Mouse (Mus musculus) midbrain, postnatal 0 days (tissue): ENCODE measurements around the gene Tmem131. TPM values are rescaled to one million over a fixed set of nuclear protein-coding genes. Genes with fewer than 3 reads are reported as not detected.

Source experiments
- ATAC-seq: fragments of 200-750 bp; cut with Nextera tagmentation; 2 replicates; pipeline ENCODE4 v1.8.0; 2017; ENCODE audit warnings: moderate number of reproducible peaks, mild to moderate bottlenecking, moderate TSS enrichment, moderate library complexity; ENCODE audit not compliant: low FRiP score
- DNase-seq: peaks from one replicate; pipeline ENCODE4 v3.0.0-alpha.2; 2015; ENCODE audit warnings: low spot score
- H3K27ac ChIP-seq: fragments of 300-500 bp; sonication (generic); 2 replicates; pipeline ENCODE4 v1.5.1; 2014; ENCODE audit warnings: low read depth, mild to moderate bottlenecking, low read length, mixed read lengths
- H3K27me3 ChIP-seq: fragments of 300-500 bp; sonication (generic); 2 replicates; pipeline ENCODE4 v1.6.1; 2014; ENCODE audit warnings: low read length, control low read depth, mixed read lengths; ENCODE audit not compliant: insufficient read depth
- H3K36me3 ChIP-seq: fragments of 300-500 bp; sonication (generic); 2 replicates; pipeline ENCODE4 v1.6.1; 2014; ENCODE audit warnings: low read length, control low read depth, mixed read lengths; ENCODE audit not compliant: insufficient read depth
- H3K4me1 ChIP-seq: fragments of 300-500 bp; sonication (generic); 2 replicates; pipeline ENCODE4 v1.6.1; 2014; ENCODE audit warnings: mild to moderate bottlenecking, control low read depth, antibody characterized with exemption, low read length, mixed read lengths; ENCODE audit not compliant: insufficient read depth
- H3K4me2 ChIP-seq: fragments of 300-500 bp; sonication (generic); 2 replicates; pipeline ENCODE4 v1.6.1; 2014; ENCODE audit warnings: low read depth, mild to moderate bottlenecking, low read length, mixed read lengths; ENCODE audit not compliant: poor library complexity, severe bottlenecking
- H3K4me3 ChIP-seq: fragments of 300-500 bp; sonication (generic); 2 replicates; pipeline ENCODE4 v1.5.1; 2014; ENCODE audit warnings: low read depth, mild to moderate bottlenecking, low read length, moderate library complexity
- H3K9ac ChIP-seq: fragments of 300-500 bp; sonication (generic); replicated peaks from 2 replicates; pipeline ENCODE4 v1.6.1; 2014; ENCODE audit warnings: mild to moderate bottlenecking, low read length, moderate library complexity, mixed read lengths; ENCODE audit not compliant: poor library complexity, severe bottlenecking
- H3K9me3 ChIP-seq: fragments of 300-500 bp; sonication (generic); 2 replicates; pipeline ENCODE4 v1.6.1; 2016; ENCODE audit warnings: low read length, control low read depth
- CTCF ChIP-seq: IDR thresholded peaks from 2 replicates; pipeline ENCODE4 v1.5.1; 2016; ENCODE audit warnings: antibody characterized with exemption, mild to moderate bottlenecking
- WGBS: fragments of 180-500 bp; shearing (Covaris S2); extraction: QIAGEN DNeasy Blood & Tissue Kit; methylation state at CpG from one replicate; pipeline ENCODE4 v1.1.7; 2014; 5-methylcytosine and 5-hydroxymethylcytosine counted together
- polyA plus RNA-seq: library from polyadenylated mRNA; unstranded; fragments of >200 nt; fragmentation: Nextera tagmentation; extraction: Ambion mirVana; gene quantifications from 2 replicates; pipeline ENCODE4 v1.2.1, GENCODE M21; 2015
- total RNA-seq: library from RNA; depleted of rRNA; stranded (reverse); fragments of >200 nt; gene quantifications from 2 replicates; pipeline ENCODE4 v1.2.3, GENCODE M21; 2014

Tmem131 gene
- total and polyA plus RNA-seq, 2 experiments from 2014 or later, result 11.1 to 25.8 TPM

DNA sequence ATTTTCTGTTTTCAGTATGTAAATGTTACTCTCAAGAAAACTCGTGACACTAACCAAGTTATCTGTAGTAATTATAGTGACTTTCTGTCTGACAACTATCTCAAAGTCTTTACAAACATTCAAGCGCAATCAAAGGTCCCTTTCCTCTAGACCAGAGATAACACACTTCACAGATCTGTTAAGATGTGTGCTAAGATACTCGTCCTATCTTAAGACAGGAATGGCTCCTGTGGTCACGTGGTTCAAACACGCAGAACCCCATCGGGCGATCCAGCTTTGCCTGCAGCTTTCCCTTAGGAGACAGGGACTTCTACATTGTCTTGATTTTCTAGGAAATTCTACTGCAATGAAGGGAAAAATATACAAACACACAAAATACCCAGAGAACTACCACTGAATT is 6.9 kb downstream of the Tmem131 start:
- H3K36me3 ChIP-seq, result no peaks in the 10 kb centered on the region
- H3K27me3 ChIP-seq, result no peaks in the 10 kb centered on the region
- H3K4me2 ChIP-seq, result no peak overlapping the region
- H3K27ac ChIP-seq, result no peak overlapping the region
- H3K4me1 ChIP-seq, result peaks cover 23% of the 10 kb centered on the region; the same call in 1 of the 2 replicates
- DNase-seq (no peak), ATAC-seq (no peak)
- no peak overlapping the region for H3K9ac ChIP-seq
- H3K9me3 ChIP-seq, result no peaks in the 10 kb centered on the region
- WGBS, result 78% methylated on average over 7 of the region's 7 CpGs
- TF ChIP-seq CTCF, result no peak
- H3K4me3 ChIP-seq, result no peak overlapping the region

DNA sequence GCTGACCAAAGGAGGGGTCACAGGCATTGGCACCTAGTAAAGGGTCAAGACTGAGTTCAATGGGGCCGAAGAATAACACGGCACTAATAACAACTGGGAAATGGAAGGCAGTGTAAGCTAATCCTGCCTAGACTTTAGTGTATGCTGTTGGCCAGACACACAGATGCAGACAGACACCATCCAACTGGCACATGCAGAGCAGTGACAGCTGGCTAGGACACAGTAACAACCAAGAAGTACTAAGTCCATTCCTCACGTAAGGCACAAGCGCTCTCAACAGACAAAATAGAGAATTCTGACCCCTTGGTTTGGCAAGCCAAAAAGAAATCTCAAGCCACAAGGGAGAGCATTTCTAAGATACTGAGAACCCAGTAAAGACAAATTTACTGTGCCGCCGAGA is 8.7 kb downstream of the Tmem131 start:
- Histone ChIP-seq H3K4me1 (peaks cover 16% of the 10 kb centered on the region; the same call in 1 of the 2 replicates), H3K4me3 (no peak overlapping the region), H3K9ac (no peak overlapping the region), H3K36me3 (no peaks in the 10 kb centered on the region), H3K9me3 (no peaks in the 10 kb centered on the region), H3K4me2 (no peak overlapping the region), H3K27ac (no peak overlapping the region), H3K27me3 (no peaks in the 10 kb centered on the region)
- 64% methylated on average over 6 of the region's 6 CpGs for WGBS
- ATAC-seq (no peak), DNase-seq (no peak)
- TF ChIP-seq CTCF, result no peak

DNA sequence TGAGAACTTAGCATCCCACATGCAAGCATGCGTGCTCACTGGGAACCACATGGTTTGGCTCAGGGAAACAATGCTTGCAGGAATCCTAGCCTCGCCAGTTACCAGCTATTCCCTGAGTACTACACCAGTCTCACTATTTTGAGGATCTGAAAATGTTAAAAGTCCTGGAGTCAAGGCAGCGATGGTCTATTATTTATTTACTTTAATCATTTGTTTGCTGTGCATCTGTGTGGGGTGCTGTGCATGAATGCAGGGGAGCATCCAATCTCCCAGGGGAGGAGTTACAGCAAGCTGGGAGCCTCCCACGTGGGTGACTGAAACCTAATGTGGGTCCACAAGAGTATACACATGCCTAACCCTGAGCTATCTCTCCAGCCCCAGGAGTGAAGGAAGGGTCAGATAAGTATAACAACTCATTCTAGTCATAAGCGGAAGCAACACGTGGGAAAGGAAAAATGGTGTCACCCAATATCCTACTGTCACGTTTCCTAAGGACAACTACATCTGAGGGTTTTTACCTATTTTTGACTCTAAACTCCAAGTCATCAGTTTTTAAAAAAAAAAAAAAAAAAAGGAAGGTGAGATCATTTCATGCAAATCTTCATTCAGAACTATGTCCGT is 9.4 kb downstream of the Tmem131 start:
- no peak for ATAC-seq
- Histone ChIP-seq H3K27me3 (no peaks in the 10 kb centered on the region), H3K4me1 (peaks cover 16% of the 10 kb centered on the region; the same call in 1 of the 2 replicates), H3K36me3 (no peaks in the 10 kb centered on the region), H3K9ac (no peak overlapping the region), H3K4me3 (no peak overlapping the region), H3K9me3 (no peaks in the 10 kb centered on the region), H3K4me2 (no peak overlapping the region), H3K27ac (no peak overlapping the region)
- TF ChIP-seq CTCF, result no peak
- 80% methylated on average over 8 of the region's 8 CpGs for WGBS
- DNase-seq, result no peak

DNA sequence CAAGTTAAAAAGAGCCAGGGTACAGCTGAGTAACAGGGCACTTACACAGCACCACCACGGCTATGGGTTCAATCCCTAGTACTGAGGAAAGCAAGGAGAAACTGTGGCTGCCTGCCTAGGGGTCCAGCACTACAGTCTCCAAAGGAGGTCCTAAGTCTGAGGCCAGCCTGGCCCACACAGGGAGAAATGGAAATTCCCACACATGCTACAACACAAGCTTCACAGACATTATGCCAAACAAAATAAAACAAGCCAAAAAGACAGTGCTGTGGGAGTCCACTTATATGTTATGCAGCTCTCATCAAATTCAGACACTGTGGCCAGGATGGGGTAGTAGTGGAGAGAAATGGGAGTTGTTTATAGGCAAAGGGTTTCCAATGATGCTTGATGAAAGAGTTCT is 11.2 kb downstream of the Tmem131 start:
- WGBS, result 92% methylated on average over 1 of the region's 1 CpGs
- no peaks in the 10 kb centered on the region for H3K9me3 ChIP-seq
- peaks cover 11% of the 10 kb centered on the region; the same call in 1 of the 2 replicates for H3K4me1 ChIP-seq
- no peaks in the 10 kb centered on the region for H3K36me3 ChIP-seq
- DNase-seq (no peak), ATAC-seq (no peak)
- no peak overlapping the region for H3K27ac ChIP-seq
- no peak for TF ChIP-seq CTCF
- no peak overlapping the region for H3K9ac ChIP-seq
- no peak overlapping the region for H3K4me3 ChIP-seq
- no peaks in the 10 kb centered on the region for H3K27me3 ChIP-seq
- H3K4me2 ChIP-seq, result no peak overlapping the region

DNA sequence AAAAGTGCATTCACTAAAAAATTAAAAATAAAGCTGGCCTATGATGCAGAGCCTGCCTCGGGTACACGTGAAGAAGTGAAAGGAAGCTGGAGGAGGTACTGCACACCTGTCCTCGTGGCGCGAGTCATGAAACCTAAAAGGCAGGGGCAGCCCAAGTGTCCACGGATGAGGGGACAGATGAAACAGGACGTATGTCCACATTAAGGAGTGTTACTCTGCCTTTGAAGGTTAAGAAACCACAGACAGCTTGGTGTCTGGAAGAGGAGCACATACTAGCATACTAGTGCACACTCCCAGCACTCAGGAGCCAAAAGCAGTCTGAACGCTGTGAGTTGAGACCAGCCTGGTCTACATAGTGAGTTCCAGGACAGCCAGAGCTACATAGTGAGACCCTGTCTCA is 12.6 kb downstream of the Tmem131 start:
- Histone ChIP-seq H3K27me3 (no peaks in the 10 kb centered on the region), H3K9ac (no peak overlapping the region), H3K9me3 (no peaks in the 10 kb centered on the region), H3K36me3 (no peaks in the 10 kb centered on the region), H3K4me3 (no peak overlapping the region), H3K27ac (no peak overlapping the region), H3K4me1 (peaks cover 8% of the 10 kb centered on the region; the same call in 1 of the 2 replicates), H3K4me2 (no peak overlapping the region)
- TF ChIP-seq CTCF, result no peak
- ATAC-seq (no peak), DNase-seq (no peak)
- 86% methylated on average over 8 of the region's 8 CpGs for WGBS

DNA sequence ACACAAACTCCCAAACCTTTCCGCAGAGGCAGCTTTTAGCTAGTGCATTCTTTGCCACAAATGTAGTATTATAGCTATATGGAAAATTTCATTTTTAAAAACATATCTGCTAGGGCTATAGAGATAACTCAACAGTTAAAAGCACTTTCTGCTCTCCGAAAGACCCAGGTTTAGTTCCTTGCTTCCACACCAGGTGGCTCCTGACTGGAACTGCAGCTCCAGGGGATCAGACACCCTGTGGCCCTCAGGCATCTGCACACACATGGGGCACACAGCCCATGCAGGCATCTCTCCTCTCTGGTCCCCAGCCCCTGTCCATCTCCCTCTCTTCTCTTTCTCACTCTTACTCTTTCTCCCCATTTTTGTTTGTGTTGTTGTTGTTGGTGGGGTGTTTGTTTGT is 13.5 kb downstream of the Tmem131 start:
- no peak overlapping the region for H3K4me3 ChIP-seq
- H3K36me3 ChIP-seq, result no peaks in the 10 kb centered on the region
- peaks cover 8% of the 10 kb centered on the region; the same call in 1 of the 2 replicates for H3K4me1 ChIP-seq
- peak; percentile 36 for TF ChIP-seq CTCF
- no peak overlapping the region for H3K9ac ChIP-seq
- H3K4me2 ChIP-seq, result no peak overlapping the region
- no peaks in the 10 kb centered on the region for H3K9me3 ChIP-seq
- H3K27ac ChIP-seq, result no peak overlapping the region
- ATAC-seq (no peak), DNase-seq (no peak)
- WGBS, result 82% methylated on average over 2 of the region's 2 CpGs
- H3K27me3 ChIP-seq, result no peaks in the 10 kb centered on the region
